ENCODE assay signal across 16 mouse cellular contexts in genomic region chr8:49738043-49738442, GRCm38 (mm10).
"Had no signal": no experiment of that assay in that cellular context is flagged by ENCODE, and none has a peak within 500 bp of the region (broad histone marks: within the 10 kb centered on the region; RNA-seq: fewer than 3 reads in every experiment).

No protein-coding gene starts in this region.

- H3K4me3 ChIP-seq: limb, embryonic 10.5 days; liver, embryonic 15.5 days; myocyte; neural tube, embryonic 15.5 days had no signal

- H3K27me3 ChIP-seq: liver, embryonic 15.5 days; neural tube, embryonic 15.5 days had no signal

- H3K36me3 ChIP-seq: limb, embryonic 10.5 days; liver, embryonic 15.5 days; neural tube, embryonic 15.5 days had no signal

- H3K9ac ChIP-seq: liver, embryonic 15.5 days; neural tube, embryonic 15.5 days had no signal

- ATAC-seq: lung, postnatal 0 days had no signal

- H3K4me2 ChIP-seq: liver, embryonic 11.5 days; liver, embryonic 15.5 days; neural tube, embryonic 15.5 days had no signal

- H3K27ac ChIP-seq: kidney, postnatal 0 days; limb, embryonic 10.5 days; liver, embryonic 15.5 days; neural tube, embryonic 15.5 days had no signal

- H3K9me3 ChIP-seq: limb, embryonic 10.5 days; liver, embryonic 15.5 days; neural tube, embryonic 15.5 days had no signal

- DNase-seq: kidney, adult 11 months; kidney, adult 9 months; kidney, postnatal 36 days; lung, adult 2 months; lung, postnatal 36 days; midbrain, embryonic 14.5 days; spleen, adult 18-20 months; thymus, adult 2 months; thymus, postnatal 25 days had no signal

- H3K4me1 ChIP-seq: limb, embryonic 10.5 days; liver, embryonic 15.5 days had no signal
